Mouse (Mus musculus) lung, adult 2 months (tissue): ENCODE results near the gene Aak1.
"Not testable (repeated sequence)": the region's sequence is repeated elsewhere in the genome, so short reads cannot be mapped to it uniquely, and the experiment has no call there.

ENCODE experiments used
- CTCF ChIP-seq: fragments of 200-500 bp; IDR thresholded peaks from 2 replicates; pipeline ENCODE4 v1.5.1; 2011; ENCODE audit warnings: mild to moderate bottlenecking, low read length, control low read depth; ENCODE audit not compliant: insufficient read depth
- POLR2A ChIP-seq: fragments of 200-500 bp; IDR thresholded peaks from 2 replicates; pipeline ENCODE4 v1.6.1; 2011; ENCODE audit warnings: low read depth, mild to moderate bottlenecking, control low read depth, low read length, borderline replicate concordance; ENCODE audit errors: extremely low read depth

DNA sequence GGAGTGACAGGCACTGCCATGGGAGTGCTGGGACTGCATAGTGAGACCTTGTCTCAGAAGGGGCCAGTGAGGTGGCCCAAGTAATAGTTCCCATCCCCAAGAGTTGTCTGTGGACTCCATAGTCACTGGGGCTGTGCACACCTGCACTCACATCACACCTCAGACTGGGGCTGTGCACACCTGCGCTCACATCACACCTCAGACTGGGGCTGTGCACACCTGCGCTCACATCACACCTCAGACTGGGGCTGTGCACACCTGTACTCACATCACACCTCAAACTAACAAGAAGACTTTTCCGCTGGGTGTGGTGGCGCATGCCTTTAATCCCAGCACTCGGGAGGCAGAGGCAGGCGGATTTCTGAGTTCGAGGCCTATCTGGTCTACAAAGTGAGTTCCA lies 199.4 kb downstream of the Aak1 start:
- not testable (repeated sequence) for TF ChIP-seq POLR2A, CTCF
